Mouse (Mus musculus): ENCODE results near the gene Lrrc8a. TPM values are rescaled to one million over a fixed set of nuclear protein-coding genes. Genes with fewer than 3 reads are reported as not detected.
A peak's percentile ranks its signal among the peaks of the same experiment; 100 is the strongest.

The Lrrc8a gene
- polyA plus RNA-seq, 1 experiment from 2014 or later, result 50.3 TPM

DNA sequence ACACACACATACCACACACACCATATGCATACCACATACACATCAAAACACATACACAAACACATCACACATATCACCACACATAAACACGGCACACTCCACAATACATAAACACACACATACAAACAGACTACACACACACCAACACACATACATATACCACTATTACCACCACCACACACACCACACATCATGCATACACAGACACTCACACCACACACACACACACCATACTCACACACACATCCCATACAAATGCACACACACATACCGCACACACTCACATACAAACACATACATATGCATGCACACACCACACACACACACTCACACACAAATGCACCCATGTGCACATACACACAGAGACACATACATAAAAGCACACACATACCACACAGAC, 30.0 kb downstream of the Lrrc8a start:
- no peak overlapping the region for H3K9ac ChIP-seq (replicated peaks; ENCODE audit: low read length)
- H3K4me3 ChIP-seq (ENCODE audit: low read depth, low read length), result no peak overlapping the region
- no peak overlapping the region for H3K4me2 ChIP-seq (ENCODE audit: low read depth, low read length)
- no peaks in the 10 kb centered on the region for H3K9me3 ChIP-seq (replicated peaks; ENCODE audit: control insufficient read depth, low read length)
- no peaks in the 10 kb centered on the region; the same call in 1 of the 2 replicates for H3K36me3 ChIP-seq (replicated peaks; ENCODE audit: control insufficient read depth, insufficient read depth, low read depth, low read length)
- 91% methylated on average over 2 of the region's 2 CpGs for WGBS
- ATAC-seq (replicated peaks; ENCODE audit: insufficient number of reproducible peaks, low FRiP score, low TSS enrichment, low read depth) (no peak), DNase-seq (ENCODE audit: low spot score) (no peak)
- peaks cover 4% of the 10 kb centered on the region; the same call in 1 of the 2 replicates for H3K4me1 ChIP-seq (ENCODE audit: control insufficient read depth, insufficient read depth, low read length)
- H3K27ac ChIP-seq (replicated peaks; ENCODE audit: low read depth, low read length), result no peak overlapping the region
- no peaks in the 10 kb centered on the region for H3K27me3 ChIP-seq (ENCODE audit: control insufficient read depth, insufficient read depth, low read length)

DNA sequence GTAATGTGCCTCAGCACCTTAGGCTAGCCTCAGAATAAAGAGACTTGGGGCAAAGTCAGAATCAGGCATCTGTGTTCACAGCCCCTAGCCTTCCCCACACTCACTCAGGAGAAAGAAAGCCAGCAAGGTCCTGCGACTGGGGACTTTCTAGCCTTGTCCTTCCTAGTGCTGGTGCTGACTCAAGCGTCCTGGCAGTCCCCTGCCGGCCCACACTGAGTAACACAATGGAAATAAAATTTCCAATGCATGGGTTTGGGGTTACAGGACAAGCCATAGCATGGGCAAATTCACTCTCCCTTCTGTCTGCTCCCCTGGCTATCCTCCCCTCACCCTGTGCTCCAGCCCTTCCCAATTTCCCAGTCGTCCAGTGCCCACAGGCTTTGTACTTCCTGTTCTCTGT, 30.9 kb downstream of the Lrrc8a start:
- Histone ChIP-seq H3K27ac (replicated peaks; ENCODE audit: low read depth, low read length) (no peak overlapping the region), H3K36me3 (replicated peaks; ENCODE audit: control insufficient read depth, insufficient read depth, low read depth, low read length) (no peaks in the 10 kb centered on the region), H3K4me3 (ENCODE audit: low read depth, low read length) (no peak overlapping the region), H3K9ac (replicated peaks; ENCODE audit: low read length) (no peak overlapping the region), H3K9me3 (replicated peaks; ENCODE audit: control insufficient read depth, low read length) (no peaks in the 10 kb centered on the region), H3K27me3 (ENCODE audit: control insufficient read depth, insufficient read depth, low read length) (no peaks in the 10 kb centered on the region), H3K4me2 (ENCODE audit: low read depth, low read length) (no peak overlapping the region), H3K4me1 (ENCODE audit: control insufficient read depth, insufficient read depth, low read length) (peaks cover 4% of the 10 kb centered on the region; the same call in 1 of the 2 replicates)
- 57% methylated on average over 4 of the region's 4 CpGs for WGBS
- ATAC-seq (replicated peaks; ENCODE audit: insufficient number of reproducible peaks, low FRiP score, low TSS enrichment, low read depth), result no peak
- DNase-seq (ENCODE audit: low spot score), result no peak

DNA sequence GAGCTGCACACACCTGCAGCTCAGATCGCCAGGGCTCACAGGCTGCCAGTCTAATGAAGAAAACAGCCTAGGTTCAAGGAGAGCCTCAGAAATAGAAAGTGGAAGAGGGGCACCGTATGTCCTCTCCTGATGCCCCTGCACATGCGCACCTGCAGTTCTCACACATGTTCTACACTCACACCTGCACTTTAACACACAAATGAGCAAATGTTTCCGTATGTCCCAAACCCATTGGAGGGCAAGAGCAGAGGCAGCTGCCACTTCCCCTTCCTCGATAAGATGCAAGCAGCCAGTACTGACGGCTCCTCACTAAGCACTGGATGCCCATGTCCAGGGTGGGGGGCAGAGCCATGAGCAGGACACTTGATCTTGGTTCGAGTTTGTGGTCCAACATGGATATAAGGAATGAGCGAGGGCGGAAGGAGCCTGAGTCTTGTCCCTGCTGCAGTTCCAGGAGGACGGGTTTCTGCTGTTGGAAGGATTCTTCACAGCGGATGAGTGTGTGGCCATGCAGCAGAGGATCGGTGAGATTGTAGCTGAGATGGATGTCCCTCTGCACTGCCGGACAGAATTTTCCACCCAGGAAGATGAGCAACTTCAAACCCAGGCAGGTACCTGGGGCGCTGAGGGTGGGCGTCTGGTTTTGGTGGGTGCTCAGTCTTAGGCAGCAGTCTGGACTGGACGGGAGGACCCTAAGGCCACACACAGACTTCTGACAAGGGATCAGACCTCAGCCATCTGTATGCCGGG, 31.9 kb downstream of the Lrrc8a start:
- Histone ChIP-seq H3K27me3 (ENCODE audit: control insufficient read depth, insufficient read depth, low read length) (no peaks in the 10 kb centered on the region), H3K9ac (replicated peaks; ENCODE audit: low read length) (no peak overlapping the region), H3K9me3 (replicated peaks; ENCODE audit: control insufficient read depth, low read length) (no peaks in the 10 kb centered on the region), H3K36me3 (replicated peaks; ENCODE audit: control insufficient read depth, insufficient read depth, low read depth, low read length) (no peaks in the 10 kb centered on the region), H3K27ac (replicated peaks; ENCODE audit: low read depth, low read length) (no peak overlapping the region), H3K4me2 (ENCODE audit: low read depth, low read length) (no peak overlapping the region), H3K4me1 (ENCODE audit: control insufficient read depth, insufficient read depth, low read length) (peaks cover 4% of the 10 kb centered on the region; the same call in 1 of the 2 replicates), H3K4me3 (ENCODE audit: low read depth, low read length) (no peak overlapping the region)
- WGBS, result 87% methylated on average over 17 of the region's 17 CpGs
- no peak for ATAC-seq (replicated peaks; ENCODE audit: insufficient number of reproducible peaks, low FRiP score, low TSS enrichment, low read depth)
- DNase-seq (ENCODE audit: low spot score), result no peak

DNA sequence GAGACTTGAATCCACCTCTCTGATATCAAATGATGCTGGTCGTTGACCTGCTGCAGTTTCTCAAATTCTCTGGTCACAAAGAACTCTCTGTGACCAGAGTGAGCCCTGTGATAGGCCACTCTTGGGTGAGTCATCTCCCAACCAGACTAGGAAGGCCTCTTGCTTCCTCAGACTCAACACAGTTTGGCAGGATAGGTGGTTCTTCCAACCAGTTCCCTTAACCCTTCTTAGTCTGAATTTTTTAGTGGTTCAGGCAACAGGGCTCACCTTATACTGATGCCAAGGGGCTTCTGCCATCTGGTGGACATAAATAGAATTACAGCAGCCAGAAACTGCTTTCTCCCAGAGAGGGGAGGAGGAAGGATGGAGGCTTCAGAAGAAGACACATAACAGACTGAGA, 32.6 kb downstream of the Lrrc8a start:
- DNase-seq (ENCODE audit: low spot score) (peak; percentile 81), ATAC-seq (replicated peaks; ENCODE audit: insufficient number of reproducible peaks, low FRiP score, low TSS enrichment, low read depth) (peak; percentile 63)
- Histone ChIP-seq H3K36me3 (replicated peaks; ENCODE audit: control insufficient read depth, insufficient read depth, low read depth, low read length) (no peaks in the 10 kb centered on the region), H3K4me2 (ENCODE audit: low read depth, low read length) (no peak overlapping the region), H3K4me3 (ENCODE audit: low read depth, low read length) (no peak overlapping the region), H3K27ac (replicated peaks; ENCODE audit: low read depth, low read length) (no peak overlapping the region), H3K27me3 (ENCODE audit: control insufficient read depth, insufficient read depth, low read length) (no peaks in the 10 kb centered on the region), H3K9me3 (replicated peaks; ENCODE audit: control insufficient read depth, low read length) (no peaks in the 10 kb centered on the region), H3K9ac (replicated peaks; ENCODE audit: low read length) (no peak overlapping the region), H3K4me1 (ENCODE audit: control insufficient read depth, insufficient read depth, low read length) (peaks cover 4% of the 10 kb centered on the region; the same call in 1 of the 2 replicates)
- WGBS, result 30% methylated on average over 1 of the region's 1 CpGs

DNA sequence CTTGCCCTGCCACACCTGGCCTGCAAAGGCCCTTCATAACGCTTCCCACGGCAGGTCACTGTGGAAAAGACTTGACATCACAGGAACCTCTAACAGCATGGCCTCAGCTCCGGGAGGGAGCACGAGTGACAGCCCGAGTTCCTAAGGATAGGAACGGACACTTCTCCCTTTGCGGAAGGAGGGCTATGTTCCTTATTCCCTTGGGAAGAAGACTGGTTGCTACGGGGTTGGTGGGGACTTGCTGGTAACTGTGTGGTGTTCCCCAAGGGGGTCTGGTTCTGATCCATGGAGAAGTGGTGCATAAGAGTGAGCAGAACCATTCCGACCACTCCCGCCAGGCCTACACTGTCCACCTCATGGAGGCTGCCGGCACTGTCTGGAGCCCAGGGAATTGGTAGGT, 43.2 kb downstream of the Lrrc8a start, which contains the start of gene Gm28038:
Gene Gm28038, plus strand, starts transcription at position 301 of the 400 bp plus-strand sequence.
- Histone ChIP-seq H3K9me3 (replicated peaks; ENCODE audit: control insufficient read depth, low read length) (no peaks in the 10 kb centered on the region), H3K27ac (replicated peaks; ENCODE audit: low read depth, low read length) (no peak within 1 kb of the TSS), H3K4me2 (ENCODE audit: low read depth, low read length) (no peak within 1 kb of the TSS), H3K9ac (replicated peaks; ENCODE audit: low read length) (no peak within 1 kb of the TSS), H3K36me3 (replicated peaks; ENCODE audit: control insufficient read depth, insufficient read depth, low read depth, low read length) (no peaks in the 10 kb centered on the region), H3K27me3 (ENCODE audit: control insufficient read depth, insufficient read depth, low read length) (no peaks in the 10 kb centered on the region), H3K4me1 (ENCODE audit: control insufficient read depth, insufficient read depth, low read length) (no peaks in the 10 kb centered on the region), H3K4me3 (ENCODE audit: low read depth, low read length) (no peak within 1 kb of the TSS)
- no peak for ATAC-seq (replicated peaks; ENCODE audit: insufficient number of reproducible peaks, low FRiP score, low TSS enrichment, low read depth)
- 91% methylated on average over 11 of the region's 11 CpGs for WGBS
- DNase-seq (ENCODE audit: low spot score), result no peak

DNA sequence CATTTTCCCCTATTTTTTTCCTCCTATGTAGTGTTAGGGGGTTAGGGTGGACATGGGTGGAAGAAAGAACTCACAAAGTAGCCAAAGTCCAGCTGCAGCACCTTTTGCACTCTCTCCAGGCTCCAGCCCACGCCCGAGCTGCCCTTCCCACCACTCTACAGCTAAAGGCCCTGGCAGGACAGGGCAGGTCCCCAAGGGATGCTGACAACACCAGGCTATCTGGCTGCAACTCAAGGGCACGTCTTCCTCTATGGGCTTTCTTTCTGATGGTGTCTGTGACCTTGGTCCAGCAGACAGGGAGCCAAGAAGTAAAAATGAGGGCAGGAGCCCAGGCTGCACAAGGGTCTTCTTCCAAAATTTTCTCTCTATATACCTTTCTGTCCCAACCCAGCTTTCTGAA, 44.1 kb downstream of the Lrrc8a start:
- no peaks in the 10 kb centered on the region for H3K36me3 ChIP-seq (replicated peaks; ENCODE audit: control insufficient read depth, insufficient read depth, low read depth, low read length)
- DNase-seq (ENCODE audit: low spot score) (no peak), ATAC-seq (replicated peaks; ENCODE audit: insufficient number of reproducible peaks, low FRiP score, low TSS enrichment, low read depth) (no peak)
- H3K4me2 ChIP-seq (ENCODE audit: low read depth, low read length), result no peak overlapping the region
- H3K4me1 ChIP-seq (ENCODE audit: control insufficient read depth, insufficient read depth, low read length), result no peaks in the 10 kb centered on the region
- H3K4me3 ChIP-seq (ENCODE audit: low read depth, low read length), result no peak overlapping the region
- H3K9me3 ChIP-seq (replicated peaks; ENCODE audit: control insufficient read depth, low read length), result no peaks in the 10 kb centered on the region
- no peak overlapping the region for H3K9ac ChIP-seq (replicated peaks; ENCODE audit: low read length)
- 82% methylated on average over 3 of the region's 3 CpGs for WGBS
- no peak overlapping the region for H3K27ac ChIP-seq (replicated peaks; ENCODE audit: low read depth, low read length)
- H3K27me3 ChIP-seq (ENCODE audit: control insufficient read depth, insufficient read depth, low read length), result no peaks in the 10 kb centered on the region

DNA sequence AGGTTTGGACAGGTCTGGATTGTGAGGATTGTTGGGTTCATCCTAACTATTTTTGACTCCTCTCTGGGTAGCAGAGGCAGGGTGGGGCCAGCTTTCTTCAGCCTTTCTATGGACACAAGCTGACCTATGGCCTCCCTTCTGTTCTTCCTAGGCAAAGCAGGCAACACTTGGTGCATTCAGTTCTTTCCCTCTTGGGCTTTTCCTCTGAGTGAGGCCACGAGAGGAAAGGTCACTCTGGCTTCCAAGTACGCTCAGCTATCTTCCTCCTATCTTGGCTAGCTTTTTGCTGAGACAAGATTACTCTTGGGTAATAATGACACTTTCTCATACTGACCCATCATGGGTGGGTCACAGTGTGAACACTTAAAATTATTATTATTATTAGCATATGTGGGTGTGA, 45.7 kb downstream of the Lrrc8a start:
- Histone ChIP-seq H3K4me1 (ENCODE audit: control insufficient read depth, insufficient read depth, low read length) (no peaks in the 10 kb centered on the region), H3K4me3 (ENCODE audit: low read depth, low read length) (no peak overlapping the region), H3K27me3 (ENCODE audit: control insufficient read depth, insufficient read depth, low read length) (no peaks in the 10 kb centered on the region), H3K4me2 (ENCODE audit: low read depth, low read length) (no peak overlapping the region), H3K27ac (replicated peaks; ENCODE audit: low read depth, low read length) (no peak overlapping the region), H3K36me3 (replicated peaks; ENCODE audit: control insufficient read depth, insufficient read depth, low read depth, low read length) (no peaks in the 10 kb centered on the region), H3K9ac (replicated peaks; ENCODE audit: low read length) (no peak overlapping the region), H3K9me3 (replicated peaks; ENCODE audit: control insufficient read depth, low read length) (no peaks in the 10 kb centered on the region)
- 83% methylated on average over 2 of the region's 2 CpGs for WGBS
- DNase-seq (ENCODE audit: low spot score) (no peak), ATAC-seq (replicated peaks; ENCODE audit: insufficient number of reproducible peaks, low FRiP score, low TSS enrichment, low read depth) (no peak)

DNA sequence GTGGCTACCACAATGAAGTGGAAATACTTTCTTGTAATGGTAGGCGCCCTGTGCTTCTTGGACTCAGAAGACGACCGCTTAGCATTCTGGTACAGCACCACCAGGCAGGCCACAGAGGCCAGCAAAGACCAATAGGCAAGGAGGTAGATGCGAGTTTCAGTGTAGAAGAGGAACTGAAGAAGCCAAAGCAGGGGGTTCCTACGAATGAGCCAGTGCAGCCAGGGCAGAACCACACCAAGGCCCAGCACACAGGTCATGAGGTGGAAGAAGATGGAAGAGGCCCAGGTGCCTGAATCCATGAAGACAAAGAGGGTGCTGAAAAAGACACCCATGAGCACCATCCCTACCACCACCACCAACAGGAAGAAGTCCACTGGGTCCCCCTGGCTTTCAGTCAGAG, 47.5 kb downstream of the Lrrc8a start:
- no peaks in the 10 kb centered on the region for H3K9me3 ChIP-seq (replicated peaks; ENCODE audit: control insufficient read depth, low read length)
- no peaks in the 10 kb centered on the region for H3K36me3 ChIP-seq (replicated peaks; ENCODE audit: control insufficient read depth, insufficient read depth, low read depth, low read length)
- no peak overlapping the region for H3K27ac ChIP-seq (replicated peaks; ENCODE audit: low read depth, low read length)
- H3K4me3 ChIP-seq (ENCODE audit: low read depth, low read length), result no peak overlapping the region; the same call in 1 of the 2 replicates
- ATAC-seq (replicated peaks; ENCODE audit: insufficient number of reproducible peaks, low FRiP score, low TSS enrichment, low read depth) (no peak), DNase-seq (ENCODE audit: low spot score) (no peak)
- no peaks in the 10 kb centered on the region for H3K27me3 ChIP-seq (ENCODE audit: control insufficient read depth, insufficient read depth, low read length)
- no peak overlapping the region for H3K4me2 ChIP-seq (ENCODE audit: low read depth, low read length)
- no peaks in the 10 kb centered on the region for H3K4me1 ChIP-seq (ENCODE audit: control insufficient read depth, insufficient read depth, low read length)
- 91% methylated on average over 5 of the region's 5 CpGs for WGBS
- no peak overlapping the region; the same call in 1 of the 2 replicates for H3K9ac ChIP-seq (replicated peaks; ENCODE audit: low read length)
